Mouse (Mus musculus) ES-E14 (cell line): ENCODE measurements at regions not wholly inside any gene's neighbourhood (a gene's known extent, or its start where the extent isn't known, plus 50 kb on each side); places are given as distances from the start of the nearest gene placed in this dataset.

ENCODE experiments used
- HCFC1 ChIP-seq: IDR thresholded peaks from 2 replicates; pipeline ENCODE4 v1.6.1; 2012; ENCODE audit warnings: low read length, inconsistent platforms, borderline replicate concordance; ENCODE audit not compliant: insufficient read depth
- MAFK ChIP-seq: IDR thresholded peaks from 2 replicates; pipeline ENCODE4 v1.6.1; 2014; ENCODE audit warnings: mild to moderate bottlenecking, low read depth, low read length, inconsistent platforms; ENCODE audit not compliant: insufficient read depth

DNA sequence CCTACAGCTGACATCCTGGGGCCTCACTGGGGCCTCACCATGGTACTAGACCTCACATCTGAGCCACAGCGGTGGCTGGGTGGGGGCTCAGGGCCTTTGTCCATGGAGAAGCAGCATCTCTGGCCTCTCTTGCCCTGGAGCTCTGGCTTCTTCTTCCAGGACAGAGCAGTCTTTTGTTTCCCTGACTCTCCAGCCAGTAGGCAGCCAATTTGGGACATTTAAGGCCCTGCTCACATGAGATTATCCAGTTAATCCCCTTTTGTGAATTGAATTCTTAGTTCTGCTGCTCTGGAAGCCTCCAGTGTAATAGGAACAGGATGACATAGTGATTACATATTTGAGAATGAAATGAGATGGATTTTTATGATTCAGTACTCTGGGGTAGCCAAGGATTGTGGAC, 140.5 kb upstream of the Lyplal1 start:
- TF ChIP-seq HCFC1 (no peak), MAFK (no peak)
